Mouse (Mus musculus) mouse embryonic stem cell (cell line): ENCODE results near the gene Hsd17b2.
"Not testable (repeated sequence)": the region's sequence is repeated elsewhere in the genome, so short reads cannot be mapped to it uniquely, and the experiment has no call there.

ENCODE experiments used
- in situ Hi-C, 2 experiments: fragments of 300-500 bp; cut with MboI; formaldehyde crosslinking; loops; 1 replicate in 1 of 2; 3 replicates in 1 of 2; pipeline ENCODE4 v1.14.3; 2019 to 2020; ENCODE audit warnings: low sequenced_read_pairs in 2 of 2, low pct_unique_long_range_greater_than_20kb in 1 of 2, mixed read lengths in 1 of 2; ENCODE audit not compliant: unreplicated experiment in 1 of 2

Gene Hsd17b2

GRCm38 (mm10) chr8:117702701-117703100, 997 bp downstream of the Hsd17b2 start:
- in situ Hi-C loops = no loop called here

- in situ Hi-C loops = no loop called here
Measured at GRCm38 (mm10) chr8:117706141-117706540, 4.4 kb downstream of the Hsd17b2 start.

- in situ Hi-C loops = no loop called here
Measured at GRCm38 (mm10) chr8:117712226-117712625, 10.5 kb downstream of the Hsd17b2 start.

GRCm38 (mm10) chr8:117714604-117715003, 12.9 kb downstream of the Hsd17b2 start:
- in situ Hi-C loops = no loop called here

- in situ Hi-C loops = no loop called here
Measured at GRCm38 (mm10) chr8:117715896-117716295, 14.2 kb downstream of the Hsd17b2 start.

- in situ Hi-C loops = no loop called here
Measured at GRCm38 (mm10) chr8:117718152-117718860, 16.6 kb downstream of the Hsd17b2 start.

GRCm38 (mm10) chr8:117726467-117726866, 24.8 kb downstream of the Hsd17b2 start:
- in situ Hi-C loops = no loop called here

- in situ Hi-C loops = no loop called here
Measured at GRCm38 (mm10) chr8:117727561-117727960, 25.9 kb downstream of the Hsd17b2 start.

GRCm38 (mm10) chr8:117728234-117728633, 26.5 kb downstream of the Hsd17b2 start:
- in situ Hi-C loops = no loop called here

- in situ Hi-C loops = no loop called here
Measured at GRCm38 (mm10) chr8:117730980-117731379, 29.3 kb downstream of the Hsd17b2 start.

- in situ Hi-C loops = no loop called here
Measured at GRCm38 (mm10) chr8:117736657-117737175, 35.0 kb downstream of the Hsd17b2 start.

- in situ Hi-C loops = not testable (repeated sequence)
Measured at GRCm38 (mm10) chr8:117738206-117738605, 36.5 kb downstream of the Hsd17b2 start.

GRCm38 (mm10) chr8:117740387-117740998, 38.8 kb downstream of the Hsd17b2 start:
- in situ Hi-C loops = no loop called here

GRCm38 (mm10) chr8:117742431-117743012, 40.8 kb downstream of the Hsd17b2 start:
- in situ Hi-C loops = no loop called here

- in situ Hi-C loops = no loop called here
Measured at GRCm38 (mm10) chr8:117746651-117747050, 44.9 kb downstream of the Hsd17b2 start.

- in situ Hi-C loops = no loop called here
Measured at GRCm38 (mm10) chr8:117747428-117747827, 45.7 kb downstream of the Hsd17b2 start.

GRCm38 (mm10) chr8:117747886-117748730, 46.4 kb downstream of the Hsd17b2 start:
- in situ Hi-C loops = no loop called here

- in situ Hi-C loops = no loop called here
Measured at GRCm38 (mm10) chr8:117749436-117749835, 47.7 kb downstream of the Hsd17b2 start.

GRCm38 (mm10) chr8:117757900-117758299, 56.2 kb downstream of the Hsd17b2 start:
- in situ Hi-C loops = no loop called here
